Mouse (Mus musculus): Measurements from ENCODE around the gene Ugt1a8.

DNA sequence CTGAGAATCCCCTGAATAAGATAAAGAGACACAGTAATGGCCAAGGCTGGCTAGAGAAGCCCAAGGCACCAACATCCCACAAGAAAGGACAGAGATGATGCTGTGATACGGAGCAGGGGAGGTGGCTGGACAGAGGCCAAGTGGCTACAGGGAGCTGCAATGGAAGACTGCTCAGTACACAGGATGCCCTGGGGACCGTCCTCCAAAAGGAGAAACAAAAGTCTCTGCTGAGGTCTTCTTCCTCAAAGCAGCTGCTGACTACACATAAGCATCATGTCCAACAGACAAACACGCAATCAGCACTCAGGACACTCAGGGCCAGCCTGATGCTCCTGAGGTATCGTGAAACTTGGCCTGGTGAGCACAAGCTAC is 177.2 kb downstream of the Ugt1a8 start:
- TF ChIP-seq CTCF (IDR thresholded peaks at IDR 0.05; ENCODE audit: insufficient read depth, low read depth, low read length): no peak
- no peak for TF ChIP-seq POLR2A (IDR thresholded peaks at IDR 0.05; ENCODE audit: insufficient read depth, low read depth, low read length)

Measured in olfactory bulb, adult 2 months (tissue).